Mouse (Mus musculus) heart, postnatal 0 days (tissue): Measurements from ENCODE around the gene Znhit3.

Experiments
- CTCF ChIP-seq: IDR thresholded peaks from 2 replicates; pipeline ENCODE4 v1.5.1; 2016; ENCODE audit warnings: antibody characterized with exemption, control low read depth, low read depth
- EP300 ChIP-seq: IDR thresholded peaks from 2 replicates; pipeline ENCODE4 v1.6.1; 2016; ENCODE audit warnings: antibody characterized with exemption, low read depth

DNA sequence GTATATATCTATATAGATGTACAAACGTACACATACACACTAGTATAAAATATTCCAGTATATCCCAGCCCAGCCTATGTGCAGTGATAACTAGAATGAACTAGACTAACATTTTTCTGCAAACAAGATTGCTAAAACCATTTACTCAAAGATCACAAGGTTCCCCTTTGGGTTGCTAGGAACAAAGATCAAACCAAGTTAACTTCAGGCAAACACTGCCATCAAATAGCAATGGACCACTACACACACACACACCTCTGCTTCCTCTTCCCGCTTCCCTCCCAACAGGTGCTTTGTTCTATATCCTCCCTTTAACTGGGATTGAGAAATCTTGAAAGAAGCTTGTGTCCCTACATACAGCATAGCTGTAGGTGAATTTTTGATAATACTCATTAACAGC is 48.6 kb downstream of the Znhit3 start:
- TF ChIP-seq CTCF (no peak), EP300 (no peak)
